Mouse (Mus musculus) kidney, adult 9 months (tissue): ENCODE measurements around the gene Shroom4.

Source experiments
- DNase-seq: peaks from one replicate; pipeline ENCODE4 v3.0.0; 2022

The Shroom4 gene

DNA sequence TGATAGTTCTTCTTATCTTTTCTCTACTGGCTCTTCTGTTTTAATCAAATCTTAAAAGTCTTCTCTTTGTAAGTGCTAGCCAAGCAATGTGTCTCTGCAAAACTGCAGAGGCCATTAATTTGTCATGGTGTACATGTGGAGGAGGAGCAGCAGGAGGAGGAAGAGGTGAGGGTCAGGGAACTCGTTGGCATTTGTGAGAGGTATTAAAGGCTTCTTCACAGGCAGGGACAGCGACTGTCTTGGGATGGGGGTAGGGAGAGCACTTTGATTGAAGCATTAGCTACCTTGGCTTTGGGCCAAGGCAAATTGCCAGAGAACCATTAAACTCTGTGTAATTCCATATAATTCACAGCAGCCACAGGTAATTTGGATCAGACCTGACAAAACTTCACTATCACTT lies 96.7 kb downstream of the Shroom4 start:
- DNase-seq = peak; percentile 24

DNA sequence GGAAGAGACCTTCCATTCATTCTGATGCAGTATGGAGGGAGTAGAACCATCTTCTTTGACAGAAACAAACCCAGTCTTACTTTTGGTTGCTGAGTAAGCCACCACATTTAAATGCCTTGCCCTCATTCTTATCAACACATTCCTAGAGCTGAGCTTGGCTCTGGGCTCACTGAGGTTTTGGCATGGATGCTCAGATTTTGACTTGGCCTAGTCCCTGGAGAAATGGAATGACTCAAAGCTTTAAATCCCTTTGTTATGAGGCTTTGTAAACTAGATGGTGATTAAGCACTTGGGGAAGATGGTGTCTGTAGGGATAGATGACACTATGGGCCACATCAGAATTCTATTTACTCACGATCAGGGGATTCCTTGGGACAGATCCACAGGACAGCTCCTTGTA lies 102.2 kb downstream of the Shroom4 start:
- peak; percentile 19 for DNase-seq

DNA sequence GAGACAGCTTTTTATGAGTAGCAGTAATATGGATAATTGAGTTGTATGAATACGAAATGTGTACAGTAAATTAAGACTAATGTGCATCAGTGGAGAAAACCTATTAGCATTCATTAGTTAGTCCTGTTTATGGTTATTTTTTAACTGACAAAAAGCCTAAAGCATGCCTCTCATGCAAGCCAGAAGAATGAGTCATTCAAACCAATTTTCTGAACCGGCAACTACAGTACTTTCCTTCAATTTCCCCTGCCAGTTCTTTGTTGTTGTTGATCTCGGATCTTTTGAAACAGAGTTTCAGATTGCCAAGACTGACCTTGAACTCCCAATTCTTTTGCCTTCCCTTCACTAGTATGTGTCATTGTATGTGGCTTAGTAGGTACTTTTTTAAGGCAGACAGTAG lies 117.6 kb downstream of the Shroom4 start:
- DNase-seq = no peak

GRCm38 (mm10) chrX:6518421-6518820 lies 118.8 kb downstream of the Shroom4 start:
- no peak for DNase-seq

GRCm38 (mm10) chrX:6522935-6523334 lies 123.3 kb downstream of the Shroom4 start:
- peak; percentile 47 for DNase-seq

- DNase-seq = no peak
Measured at GRCm38 (mm10) chrX:6536636-6537035, 137.0 kb downstream of the Shroom4 start.

DNA sequence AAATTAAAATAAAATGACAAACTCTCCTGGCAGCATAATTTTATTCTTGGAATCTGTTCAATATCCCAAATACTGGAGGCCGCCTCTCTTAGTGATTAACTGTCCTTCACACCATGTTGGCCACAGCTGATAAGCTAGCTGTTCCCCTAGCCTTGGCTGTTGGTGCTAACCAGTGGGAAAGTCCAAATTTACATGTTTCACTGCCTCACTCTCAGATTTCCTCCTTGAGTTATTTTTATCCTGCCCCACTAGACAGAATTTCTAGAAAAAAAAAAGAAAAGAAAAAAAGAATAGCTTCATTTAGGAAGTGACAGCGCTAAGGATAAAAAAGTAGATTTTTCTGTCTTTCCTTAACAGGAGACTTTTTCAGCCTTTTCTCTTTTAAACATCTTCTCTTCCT lies 138.0 kb downstream of the Shroom4 start:
- DNase-seq = peak; percentile 20

DNA sequence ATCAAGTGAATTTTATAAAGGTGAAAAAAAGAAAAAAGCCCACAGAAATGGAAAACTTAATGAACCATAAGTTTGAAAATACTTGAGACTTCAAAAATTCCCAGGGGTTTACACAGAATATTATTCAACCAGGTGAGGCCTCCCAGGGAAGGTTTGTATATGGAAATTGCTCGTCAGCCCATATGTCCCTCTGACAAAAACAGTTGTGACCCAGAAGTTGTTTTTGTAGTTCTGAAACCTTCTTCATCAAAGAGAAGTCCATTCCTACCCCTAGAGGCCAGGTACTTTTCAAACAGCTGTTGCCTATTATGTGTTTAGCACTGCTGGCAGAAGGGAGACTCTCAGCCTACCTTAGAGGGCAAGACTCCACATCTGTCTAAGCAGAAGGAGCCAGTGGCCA lies 165.4 kb downstream of the Shroom4 start:
- no peak for DNase-seq

- no peak for DNase-seq
Measured at GRCm38 (mm10) chrX:6574511-6574910, 174.9 kb downstream of the Shroom4 start.

GRCm38 (mm10) chrX:6577001-6577400 lies 177.3 kb downstream of the Shroom4 start:
- DNase-seq = peak; percentile 47

- no peak for DNase-seq
Measured at GRCm38 (mm10) chrX:6580671-6581070, 181.0 kb downstream of the Shroom4 start.

DNA sequence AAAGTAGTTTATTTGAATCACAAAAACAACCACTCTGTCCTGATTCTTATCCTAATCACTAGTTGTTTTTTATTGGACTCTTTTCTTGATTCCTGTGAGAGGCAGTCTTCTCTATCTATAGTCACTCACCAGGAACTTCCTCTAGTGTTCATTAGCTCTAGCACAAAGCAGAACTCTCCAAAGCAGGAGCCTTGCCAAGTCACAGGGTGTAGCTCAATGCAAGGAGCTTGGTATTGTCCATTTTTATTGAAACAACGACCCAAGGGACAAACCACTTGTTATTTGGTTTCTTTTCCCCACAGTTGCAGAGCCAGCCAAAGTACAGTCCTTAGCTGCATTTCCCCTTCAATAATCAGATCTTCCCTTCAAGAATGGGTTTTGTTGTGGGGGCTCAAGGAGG lies 181.5 kb downstream of the Shroom4 start:
- no peak for DNase-seq

DNA sequence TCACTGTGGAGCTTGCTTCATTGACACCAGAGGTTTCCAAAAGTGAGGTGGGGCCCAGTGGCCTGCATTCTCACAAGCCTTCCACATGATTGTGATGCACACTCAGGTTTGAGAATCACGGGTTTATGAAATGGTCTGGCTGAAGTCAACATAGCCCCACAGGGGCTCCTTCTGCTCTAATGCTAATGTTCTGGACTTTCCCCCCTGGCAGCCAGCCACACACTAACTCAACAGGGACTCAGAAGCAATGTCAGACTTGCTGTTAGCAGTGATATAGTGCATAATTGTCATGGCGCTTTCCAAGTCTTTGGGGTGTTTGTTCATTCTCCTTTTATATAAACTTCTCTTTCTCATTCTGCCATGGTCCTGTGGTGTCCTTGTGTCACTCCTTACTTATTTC lies 183.0 kb downstream of the Shroom4 start:
- peak; percentile 78 for DNase-seq

GRCm38 (mm10) chrX:6594183-6594582 lies 194.5 kb downstream of the Shroom4 start:
- no peak for DNase-seq

GRCm38 (mm10) chrX:6654024-6654423 lies 254.4 kb downstream of the Shroom4 start:
- peak; percentile 19 for DNase-seq

GRCm38 (mm10) chrX:6658820-6659324 lies 259.2 kb downstream of the Shroom4 start:
- DNase-seq = no peak
